Mouse (Mus musculus): ENCODE results near the gene Mdk. TPM values are rescaled to one million over a fixed set of nuclear protein-coding genes. Genes with fewer than 3 reads are reported as not detected.
A peak's percentile ranks its signal among the peaks of the same experiment; 100 is the strongest.

The Mdk gene
- polyA plus RNA-seq, 1 experiment from 2014 or later = 984 TPM

GRCm38 (mm10) chr2:91944170-91944950 is 12.3 kb upstream of the Mdk start:
- no peak overlapping the region for H3K4me2 ChIP-seq (replicated peaks; ENCODE audit: low read depth, low read length)
- DNase-seq (ENCODE audit: low spot score) (peak; percentile 86), ATAC-seq (ENCODE audit: low FRiP score) (peak; percentile 69)
- H3K36me3 ChIP-seq (ENCODE audit: control insufficient read depth, insufficient read depth, low read length) = 0 out of 2 replicates have a peak, but pooled peaks cover 2% of the 10 kb centered on the region
- WGBS = 45% methylated on average over 13 of the region's 13 CpGs
- H3K4me1 ChIP-seq (replicated peaks; ENCODE audit: control insufficient read depth, insufficient read depth, low read length) = peaks cover 6% of the 10 kb centered on the region; the same call in 1 of the 2 replicates
- no peak overlapping the region for H3K27ac ChIP-seq (ENCODE audit: low read depth, low read length)
- no peak overlapping the region for H3K4me3 ChIP-seq (ENCODE audit: low read depth, low read length)
- H3K27me3 ChIP-seq (ENCODE audit: control insufficient read depth, insufficient read depth, low read length) = no peaks in the 10 kb centered on the region
- H3K9ac ChIP-seq (ENCODE audit: low read depth, low read length) = no peak overlapping the region
- no peaks in the 10 kb centered on the region for H3K9me3 ChIP-seq (ENCODE audit: control insufficient read depth, low read length)

- Histone ChIP-seq H3K4me3 (ENCODE audit: low read depth, low read length) (no peak overlapping the region), H3K4me1 (replicated peaks; ENCODE audit: control insufficient read depth, insufficient read depth, low read length) (no peaks in the 10 kb centered on the region; the same call in 1 of the 2 replicates), H3K27ac (ENCODE audit: low read depth, low read length) (no peak overlapping the region), H3K9ac (ENCODE audit: low read depth, low read length) (no peak overlapping the region), H3K36me3 (ENCODE audit: control insufficient read depth, insufficient read depth, low read length) (0 out of 2 replicates have a peak, but pooled peaks cover 2% of the 10 kb centered on the region), H3K9me3 (ENCODE audit: control insufficient read depth, low read length) (no peaks in the 10 kb centered on the region), H3K4me2 (replicated peaks; ENCODE audit: low read depth, low read length) (no peak overlapping the region), H3K27me3 (ENCODE audit: control insufficient read depth, insufficient read depth, low read length) (no peaks in the 10 kb centered on the region)
- DNase-seq (ENCODE audit: low spot score) = no peak
- ATAC-seq (ENCODE audit: low FRiP score) = no peak
- WGBS = 69% methylated on average over 6 of the region's 6 CpGs
Observed at GRCm38 (mm10) chr2:91942356-91942755, 10.3 kb upstream of the Mdk start.

GRCm38 (mm10) chr2:91939303-91939935 is 7.3 kb upstream of the Mdk start:
- H3K4me1 ChIP-seq (replicated peaks; ENCODE audit: control insufficient read depth, insufficient read depth, low read length) = no peaks in the 10 kb centered on the region

GRCm38 (mm10) chr2:91936154-91936553 is 4.1 kb upstream of the Mdk start:
- no peak overlapping the region for H3K4me2 ChIP-seq (replicated peaks; ENCODE audit: low read depth, low read length)
- no peak overlapping the region for H3K9ac ChIP-seq (ENCODE audit: low read depth, low read length)
- no peaks in the 10 kb centered on the region for H3K27me3 ChIP-seq (ENCODE audit: control insufficient read depth, insufficient read depth, low read length)
- H3K9me3 ChIP-seq (ENCODE audit: control insufficient read depth, low read length) = no peaks in the 10 kb centered on the region
- no peak overlapping the region for H3K4me3 ChIP-seq (ENCODE audit: low read depth, low read length)
- ATAC-seq (ENCODE audit: low FRiP score) (no peak), DNase-seq (ENCODE audit: low spot score) (no peak)
- no peak overlapping the region for H3K27ac ChIP-seq (ENCODE audit: low read depth, low read length)
- 0 out of 2 replicates have a peak, but pooled peaks cover 5% of the 10 kb centered on the region for H3K36me3 ChIP-seq (ENCODE audit: control insufficient read depth, insufficient read depth, low read length)
- 95% methylated on average over 7 of the region's 7 CpGs for WGBS
- peaks cover 10% of the 10 kb centered on the region; the same call in 1 of the 2 replicates for H3K4me1 ChIP-seq (replicated peaks; ENCODE audit: control insufficient read depth, insufficient read depth, low read length)

More at GRCm38 (mm10) chr2:91939303-91939935, 7.3 kb upstream of the Mdk start:
- Histone ChIP-seq H3K36me3 (ENCODE audit: control insufficient read depth, insufficient read depth, low read length) (0 out of 2 replicates have a peak, but pooled peaks cover 5% of the 10 kb centered on the region), H3K9me3 (ENCODE audit: control insufficient read depth, low read length) (no peaks in the 10 kb centered on the region), H3K27ac (ENCODE audit: low read depth, low read length) (no peak overlapping the region), H3K4me3 (ENCODE audit: low read depth, low read length) (no peak overlapping the region), H3K4me2 (replicated peaks; ENCODE audit: low read depth, low read length) (no peak overlapping the region), H3K9ac (ENCODE audit: low read depth, low read length) (no peak overlapping the region), H3K27me3 (ENCODE audit: control insufficient read depth, insufficient read depth, low read length) (no peaks in the 10 kb centered on the region)
- ATAC-seq (ENCODE audit: low FRiP score) (no peak), DNase-seq (ENCODE audit: low spot score) (no peak)
- 86% methylated on average over 15 of the region's 15 CpGs for WGBS

- Histone ChIP-seq H3K4me2 (replicated peaks; ENCODE audit: low read depth, low read length) (no peak overlapping the region), H3K4me3 (ENCODE audit: low read depth, low read length) (no peak overlapping the region), H3K9ac (ENCODE audit: low read depth, low read length) (no peak overlapping the region), H3K36me3 (ENCODE audit: control insufficient read depth, insufficient read depth, low read length) (0 out of 2 replicates have a peak, but pooled peaks cover 3% of the 10 kb centered on the region), H3K9me3 (ENCODE audit: control insufficient read depth, low read length) (no peaks in the 10 kb centered on the region), H3K4me1 (replicated peaks; ENCODE audit: control insufficient read depth, insufficient read depth, low read length) (peaks cover 10% of the 10 kb centered on the region; the same call in 1 of the 2 replicates), H3K27me3 (ENCODE audit: control insufficient read depth, insufficient read depth, low read length) (no peaks in the 10 kb centered on the region), H3K27ac (ENCODE audit: low read depth, low read length) (no peak overlapping the region)
- ATAC-seq (ENCODE audit: low FRiP score) (no peak), DNase-seq (ENCODE audit: low spot score) (no peak)
- WGBS = 87% methylated on average over 9 of the region's 9 CpGs
Observed at GRCm38 (mm10) chr2:91934826-91935525, 2.9 kb upstream of the Mdk start.

- H3K36me3 ChIP-seq (ENCODE audit: control insufficient read depth, insufficient read depth, low read length) = 0 out of 2 replicates have a peak, but pooled peaks cover 3% of the 10 kb centered on the region
- H3K4me3 ChIP-seq (ENCODE audit: low read depth, low read length) = no peak overlapping the region
- ATAC-seq (ENCODE audit: low FRiP score) (no peak), DNase-seq (ENCODE audit: low spot score) (no peak)
- no peaks in the 10 kb centered on the region for H3K27me3 ChIP-seq (ENCODE audit: control insufficient read depth, insufficient read depth, low read length)
- peak overlapping the region; percentile 96; the same call in 1 of the 2 replicates for H3K27ac ChIP-seq (ENCODE audit: low read depth, low read length)
- no peak overlapping the region for H3K4me2 ChIP-seq (replicated peaks; ENCODE audit: low read depth, low read length)
- WGBS = 60% methylated on average over 8 of the region's 8 CpGs
- peaks cover 10% of the 10 kb centered on the region; the same call in 1 of the 2 replicates for H3K4me1 ChIP-seq (replicated peaks; ENCODE audit: control insufficient read depth, insufficient read depth, low read length)
- no peaks in the 10 kb centered on the region for H3K9me3 ChIP-seq (ENCODE audit: control insufficient read depth, low read length)
- H3K9ac ChIP-seq (ENCODE audit: low read depth, low read length) = no peak overlapping the region
Observed at GRCm38 (mm10) chr2:91934016-91934415, 1.9 kb upstream of the Mdk start.

- peaks cover 10% of the 10 kb centered on the region; the same call in 1 of the 2 replicates for H3K4me1 ChIP-seq (replicated peaks; ENCODE audit: control insufficient read depth, insufficient read depth, low read length)
- no peaks in the 10 kb centered on the region for H3K27me3 ChIP-seq (ENCODE audit: control insufficient read depth, insufficient read depth, low read length)
- no peaks in the 10 kb centered on the region for H3K9me3 ChIP-seq (ENCODE audit: control insufficient read depth, low read length)
- H3K4me2 ChIP-seq (replicated peaks; ENCODE audit: low read depth, low read length) = no peak overlapping the region
- 0 out of 2 replicates have a peak, but pooled peaks cover 3% of the 10 kb centered on the region for H3K36me3 ChIP-seq (ENCODE audit: control insufficient read depth, insufficient read depth, low read length)
- DNase-seq (ENCODE audit: low spot score) (peak; percentile 30), ATAC-seq (ENCODE audit: low FRiP score) (no peak)
- WGBS = 20% methylated on average over 9 of the region's 9 CpGs
- no peak overlapping the region for H3K4me3 ChIP-seq (ENCODE audit: low read depth, low read length)
- H3K9ac ChIP-seq (ENCODE audit: low read depth, low read length) = 0 out of 2 replicates have a peak overlapping the region, but pooled peaks have one; percentile 37
- H3K27ac ChIP-seq (ENCODE audit: low read depth, low read length) = peak overlapping the region; percentile 96
Observed at GRCm38 (mm10) chr2:91933471-91933870, 1.4 kb upstream of the Mdk start.

GRCm38 (mm10) chr2:91932737-91933350 is 747 bp upstream of the Mdk start:
- DNase-seq (ENCODE audit: low spot score) (peak; percentile 40), ATAC-seq (ENCODE audit: low FRiP score) (no peak)
- Histone ChIP-seq H3K9ac (ENCODE audit: low read depth, low read length) (peak overlapping the region; percentile 99; the same call in 1 of the 2 replicates), H3K36me3 (ENCODE audit: control insufficient read depth, insufficient read depth, low read length) (0 out of 2 replicates have a peak, but pooled peaks cover 3% of the 10 kb centered on the region), H3K27ac (ENCODE audit: low read depth, low read length) (peak overlapping the region; percentile 96), H3K4me1 (replicated peaks; ENCODE audit: control insufficient read depth, insufficient read depth, low read length) (peaks cover 10% of the 10 kb centered on the region; the same call in 1 of the 2 replicates), H3K4me2 (replicated peaks; ENCODE audit: low read depth, low read length) (no peak overlapping the region), H3K27me3 (ENCODE audit: control insufficient read depth, insufficient read depth, low read length) (no peaks in the 10 kb centered on the region), H3K9me3 (ENCODE audit: control insufficient read depth, low read length) (no peaks in the 10 kb centered on the region), H3K4me3 (ENCODE audit: low read depth, low read length) (no peak overlapping the region)
- WGBS = 10% methylated on average over 6 of the region's 6 CpGs

Data from hindbrain, embryonic 11.5 days (tissue).